Mouse (Mus musculus) frontal cortex, postnatal 36 days (tissue): ENCODE measurements around the gene Ndufaf2.

Source experiments
- DNase-seq, 2 experiments: peaks; one replicate each; pipeline ENCODE4 v3.0.0; 2022; ENCODE audit warnings: low spot score in 2 of 2

The Ndufaf2 gene

DNA sequence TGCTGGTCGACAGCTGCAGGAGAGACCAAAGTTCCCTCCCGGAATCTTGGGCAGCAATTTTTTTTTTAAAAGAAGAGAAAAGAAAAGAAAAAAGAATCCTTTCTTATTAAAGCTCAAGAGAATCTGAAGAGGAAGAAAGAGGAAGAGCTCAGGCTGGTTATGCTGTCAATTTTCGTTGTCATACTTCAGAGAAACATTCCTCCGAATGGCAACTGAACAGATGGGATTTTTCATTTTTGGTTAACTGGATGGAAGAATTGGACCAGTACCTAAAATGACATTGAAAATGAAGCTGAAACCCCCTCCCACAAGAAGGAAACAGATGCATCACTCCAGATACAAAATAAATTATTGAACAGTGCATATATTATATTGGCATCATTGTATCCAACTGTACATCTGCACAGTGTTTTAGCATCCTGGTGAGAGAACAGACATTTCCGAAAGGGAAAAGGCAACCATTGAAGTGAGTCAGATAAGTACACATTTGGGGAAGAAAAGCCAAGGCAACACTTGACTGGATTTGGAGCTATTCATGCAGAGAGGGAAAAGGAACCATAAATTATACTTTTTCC is 19.9 kb downstream of the Ndufaf2 start:
- no peak for DNase-seq

- no peak for DNase-seq
These were observed 22.8 kb downstream of the Ndufaf2 start for GRCm38 (mm10) chr13:108135617-108136016.

DNA sequence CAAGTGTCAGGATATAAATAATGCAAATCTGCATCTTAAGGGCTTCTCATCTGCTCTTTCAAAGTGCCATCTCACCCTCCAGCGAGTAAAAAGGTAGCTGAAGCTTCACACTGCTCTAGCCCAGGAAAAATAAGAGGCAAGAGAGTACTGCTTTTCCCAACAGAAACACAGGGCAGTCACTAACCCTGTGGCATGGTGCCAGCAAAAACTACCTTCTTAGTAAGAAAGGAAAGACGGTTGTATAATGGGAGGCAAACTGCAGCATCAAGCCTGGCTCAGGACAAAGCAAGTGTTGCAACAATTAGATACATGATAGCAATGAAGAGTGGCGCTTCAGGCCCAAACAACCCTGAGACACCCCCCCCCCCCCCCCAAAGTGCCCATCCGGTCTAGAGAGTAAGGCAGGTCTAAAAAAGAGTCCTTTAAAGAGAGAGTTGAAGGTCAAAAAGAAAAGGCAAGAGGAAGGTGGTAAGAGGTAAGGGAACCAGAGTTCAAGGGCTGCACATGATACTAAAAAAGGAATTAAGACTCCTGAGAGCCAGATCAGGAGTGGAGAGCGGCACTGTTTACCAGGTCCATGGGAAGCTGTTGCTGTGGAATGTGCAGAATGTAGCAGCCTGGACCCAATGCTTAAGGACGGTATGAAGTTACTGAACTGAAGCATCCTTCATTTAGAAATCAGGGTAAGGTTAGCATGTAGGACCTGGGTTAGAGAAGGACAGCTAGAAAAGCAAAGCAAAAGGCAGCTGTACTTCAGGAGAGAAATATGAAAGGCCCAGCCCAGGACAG is 26.2 kb downstream of the Ndufaf2 start:
- no peak for DNase-seq

GRCm38 (mm10) chr13:108130737-108131136 is 27.7 kb downstream of the Ndufaf2 start:
- DNase-seq = peak; percentile 28 to 58

- no peak for DNase-seq
These were observed 29.4 kb downstream of the Ndufaf2 start for GRCm38 (mm10) chr13:108129070-108129469.

GRCm38 (mm10) chr13:108127883-108128282 is 30.5 kb downstream of the Ndufaf2 start:
- DNase-seq = no peak

- no peak for DNase-seq
These were observed 31.3 kb downstream of the Ndufaf2 start for GRCm38 (mm10) chr13:108127130-108127529.

GRCm38 (mm10) chr13:108126246-108126645 is 32.2 kb downstream of the Ndufaf2 start:
- no peak for DNase-seq

DNA sequence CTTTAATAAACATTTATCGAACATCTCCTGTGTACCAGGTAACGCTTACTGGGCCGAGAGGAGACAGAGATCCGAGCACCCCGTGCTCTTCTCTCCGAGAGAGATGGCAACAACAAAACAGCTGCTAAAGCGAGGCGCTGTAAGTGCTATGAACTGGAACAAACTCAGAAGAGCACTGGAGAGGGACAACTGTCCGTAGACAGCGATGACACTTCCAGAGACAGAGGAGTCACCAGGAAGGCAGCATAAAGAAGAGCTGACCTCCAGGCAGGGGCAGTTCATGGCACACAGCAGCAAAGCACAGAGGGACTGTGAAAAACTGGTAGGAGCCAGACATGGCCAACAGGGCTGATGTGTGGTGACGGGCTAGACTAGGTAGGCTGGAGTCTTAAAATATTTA is 34.3 kb downstream of the Ndufaf2 start:
- no peak for DNase-seq

DNA sequence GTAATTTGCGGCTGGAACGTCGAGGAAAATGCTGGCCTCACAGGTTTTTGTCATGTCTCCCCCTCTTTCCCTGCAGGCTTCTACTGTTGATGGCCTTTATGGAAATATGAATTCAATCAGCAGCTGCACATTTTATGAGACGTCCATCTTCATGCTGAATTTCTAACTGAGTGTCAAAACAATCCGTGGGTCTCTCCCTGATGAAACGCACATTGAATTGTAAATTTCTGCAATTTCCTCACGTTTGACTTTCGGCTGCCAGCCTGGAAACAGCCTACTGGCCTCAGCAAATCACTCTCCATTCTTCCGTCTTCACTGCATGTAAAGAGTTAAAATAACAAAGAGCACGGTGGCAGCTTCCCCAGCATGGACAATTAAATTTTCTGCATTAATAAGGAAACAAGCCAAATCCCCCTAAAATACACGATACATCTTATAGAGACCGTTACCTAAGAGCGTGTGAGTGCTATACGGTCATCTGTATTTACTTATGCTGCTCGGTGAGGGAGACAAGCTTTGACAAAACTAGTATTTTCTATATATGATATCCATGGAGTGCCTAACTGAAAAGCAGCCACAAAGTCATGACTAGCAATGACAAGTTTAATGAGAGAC is 35.2 kb downstream of the Ndufaf2 start:
- no peak for DNase-seq

DNA sequence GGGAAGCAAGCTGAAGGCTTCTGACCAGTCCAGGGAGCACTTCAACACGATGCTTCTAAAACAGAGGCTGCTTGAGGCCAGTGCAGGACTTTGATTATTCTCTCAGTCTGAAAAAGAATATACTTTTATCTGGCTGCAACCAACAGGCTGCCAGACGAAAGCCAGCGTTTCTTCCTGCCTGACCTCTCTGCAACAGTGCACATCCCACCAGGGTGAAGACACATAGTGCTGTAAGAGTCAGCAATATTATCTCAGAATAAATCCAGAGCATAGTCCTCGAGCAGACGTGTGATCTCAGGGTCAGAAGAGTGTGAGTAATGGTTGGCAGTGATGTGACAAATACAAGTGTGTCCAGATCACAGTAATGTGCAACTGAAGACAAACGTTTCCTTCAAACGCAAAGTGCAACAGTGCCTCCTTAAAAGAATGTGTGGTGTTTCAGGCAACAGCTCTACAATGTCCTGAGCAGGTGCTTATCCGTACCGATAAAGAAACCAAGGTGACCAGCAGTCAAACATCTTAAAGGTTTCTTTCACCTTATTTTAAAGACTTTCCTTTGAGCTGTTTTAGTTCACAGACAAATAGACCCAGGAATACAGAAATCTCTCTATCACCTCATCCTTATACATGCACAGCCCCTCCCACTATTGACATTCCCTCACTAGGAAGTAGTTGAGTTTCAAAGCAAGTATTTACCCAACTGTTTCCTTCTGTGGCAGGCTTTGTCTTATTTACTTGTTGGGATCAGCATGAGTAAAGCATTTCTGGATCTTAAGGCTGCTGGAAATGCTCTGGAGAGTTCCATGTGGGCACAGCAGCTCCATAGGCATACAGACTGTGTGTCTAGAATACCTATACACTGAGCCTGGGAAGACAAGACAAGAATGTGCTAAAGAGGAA is 38.8 kb downstream of the Ndufaf2 start:
- DNase-seq = no peak

GRCm38 (mm10) chr13:108118188-108118587 is 40.2 kb downstream of the Ndufaf2 start:
- DNase-seq = no peak

DNA sequence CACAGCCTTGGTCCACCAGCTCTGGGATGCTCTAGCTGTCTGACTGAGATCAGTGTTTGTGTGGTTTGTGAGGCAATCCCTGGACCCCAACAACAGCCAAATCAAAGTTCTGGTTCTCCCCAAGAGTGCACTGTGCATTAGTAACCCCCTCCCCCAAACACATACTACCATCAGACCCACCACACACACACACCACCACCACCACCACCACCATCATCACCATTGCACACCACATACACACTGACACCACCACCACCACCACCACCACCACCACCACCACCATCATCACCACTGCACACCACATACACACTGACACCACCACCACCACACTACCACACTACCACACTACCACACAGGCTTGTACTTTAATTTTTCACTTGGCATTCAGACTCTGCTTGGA is 40.8 kb downstream of the Ndufaf2 start:
- no peak for DNase-seq

GRCm38 (mm10) chr13:108114257-108114656 is 44.2 kb downstream of the Ndufaf2 start:
- DNase-seq = no peak

- DNase-seq = no peak
These were observed 44.9 kb downstream of the Ndufaf2 start for GRCm38 (mm10) chr13:108113536-108113935.

DNA sequence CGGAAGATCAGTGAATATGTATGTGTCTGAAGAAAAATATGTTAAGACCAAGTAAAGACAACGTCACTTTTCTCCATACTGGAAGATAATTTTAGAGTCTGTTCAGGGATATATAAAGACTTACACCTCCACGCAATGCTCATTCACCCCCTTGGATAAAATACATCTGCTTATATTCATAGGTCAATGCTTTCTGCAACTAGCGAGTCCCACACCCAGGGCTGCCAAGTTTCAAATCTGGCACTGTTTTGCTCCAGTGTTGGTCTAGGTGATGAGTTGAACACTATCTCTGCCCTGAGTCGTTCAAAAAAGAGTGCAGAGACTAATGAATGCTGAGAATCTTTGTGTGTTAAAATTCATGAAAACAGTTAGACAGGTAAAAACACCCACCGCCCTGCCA is 47.5 kb downstream of the Ndufaf2 start:
- DNase-seq = peak in 1 of 2 experiments; percentile 34

- no peak for DNase-seq
These were observed 57.7 kb downstream of the Ndufaf2 start for GRCm38 (mm10) chr13:108100700-108101099.

DNA sequence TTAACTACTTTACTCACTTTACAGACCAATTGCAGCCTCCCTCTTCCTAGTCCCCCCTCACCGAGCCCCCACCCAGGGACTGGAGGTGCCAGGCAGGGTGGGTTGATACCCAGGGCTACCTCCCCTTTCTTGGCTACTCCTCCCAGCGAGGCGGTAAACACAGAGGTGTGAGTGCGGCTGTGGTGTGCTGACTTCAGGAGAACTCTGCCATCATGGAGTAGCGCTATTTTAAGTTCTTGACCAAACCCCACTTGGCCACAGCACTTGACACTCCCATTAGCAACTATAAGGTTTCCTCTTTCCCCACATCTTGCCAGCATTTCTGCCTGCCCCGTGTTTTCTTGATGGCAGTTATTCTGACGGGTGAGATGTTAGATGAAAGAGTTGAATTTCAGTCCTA is 62.0 kb downstream of the Ndufaf2 start:
- DNase-seq = no peak

DNA sequence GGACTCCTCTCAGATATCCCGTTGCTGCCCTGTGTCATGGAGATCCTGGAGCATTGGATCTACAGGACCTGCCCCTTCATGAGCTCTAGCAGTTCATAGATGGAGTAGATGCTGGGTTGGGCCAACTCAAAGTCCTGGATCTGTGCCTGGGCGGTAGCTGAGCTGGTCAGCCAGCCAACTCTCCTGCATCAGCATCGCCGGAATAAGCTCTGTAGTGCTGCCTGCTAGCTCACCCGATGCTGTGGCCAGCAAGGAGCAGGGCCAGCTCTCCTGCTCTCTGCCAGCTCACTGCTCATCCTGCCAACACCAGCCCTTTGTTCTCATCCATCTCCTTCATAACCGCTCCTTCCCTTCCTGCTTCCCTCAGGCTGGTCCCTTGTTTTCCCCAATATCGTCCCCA is 62.8 kb downstream of the Ndufaf2 start:
- peak; percentile 33 to 44 for DNase-seq

DNA sequence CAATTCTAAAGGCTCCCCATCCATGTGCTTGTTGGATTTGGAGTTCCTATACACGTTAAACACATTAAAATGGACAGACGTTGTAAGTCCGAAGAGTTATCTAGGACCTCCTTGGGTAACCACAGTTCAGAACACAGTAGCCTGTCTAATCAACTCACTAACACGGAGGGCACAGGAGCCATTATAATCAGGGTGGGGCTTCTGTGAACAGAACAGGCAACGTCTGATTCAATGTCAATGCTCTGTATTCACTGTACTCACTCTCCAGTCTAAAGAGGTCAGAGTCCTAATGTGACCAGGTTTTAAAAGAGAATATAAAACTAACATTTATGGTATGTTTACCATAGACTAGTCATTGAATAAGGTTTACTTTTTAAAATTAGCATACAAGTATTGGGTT is 63.7 kb downstream of the Ndufaf2 start:
- no peak for DNase-seq

- DNase-seq = no peak
These were observed 66.1 kb downstream of the Ndufaf2 start for GRCm38 (mm10) chr13:108092290-108092689.

DNA sequence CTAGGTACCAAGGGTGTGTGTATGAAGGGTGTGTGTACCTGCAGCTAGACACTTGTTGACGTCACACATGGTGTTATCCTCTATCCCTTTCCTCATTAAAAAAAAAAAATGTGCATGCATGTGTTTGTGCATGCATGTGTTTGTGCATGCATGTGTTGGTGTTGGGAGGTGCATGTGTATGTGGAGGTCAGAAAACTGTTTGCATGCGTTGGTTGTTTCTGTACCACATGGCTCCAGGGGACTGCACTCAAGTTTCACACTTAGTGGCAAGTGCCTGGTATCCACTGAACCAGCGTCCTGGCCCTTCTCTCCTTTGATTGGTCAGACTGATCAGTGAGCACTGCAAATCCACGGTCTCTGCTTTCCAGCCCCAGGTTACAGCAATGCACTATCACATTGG is 71.7 kb downstream of the Ndufaf2 start:
- no peak for DNase-seq
